In genomic region chr2:71800798-71801197, GRCm38 (mm10) we compare ENCODE assay signal across 17 mouse cellular contexts. TPM values are rescaled to one million over a fixed set of nuclear protein-coding genes. Genes with fewer than 3 reads are reported as not detected.
DNase-seq lines count a peak whose midpoint lies in the region; ATAC-seq and TF ChIP-seq lines count a peak whose summit lies in the region.
"Had no signal": no experiment of that assay in that cellular context is flagged by ENCODE, and none has a peak within 500 bp of the region (broad histone marks: within the 10 kb centered on the region; RNA-seq: fewer than 3 reads in every experiment).

No protein-coding gene starts in this region.

- DNase-seq in lung, embryonic 14.5 days, result no peak
- no peak for DNase-seq in lung, postnatal 10 days
- no peak for DNase-seq in stomach, postnatal 0 days (ENCODE audit: low spot score)
- DNase-seq in Muller cell, postnatal 12 days (ENCODE audit: inconsistent ontology term), result no peak
- no peak for DNase-seq in layer of hippocampus, adult 8-10 months (ENCODE audit: low spot score in 2 of 2)
- DNase-seq: adrenal gland, postnatal 25 days; cerebellum, postnatal 14 days; gastrocnemius, postnatal 36 days; midbrain, embryonic 14.5 days; retina, postnatal 1 day had no signal

- H3K4me1 ChIP-seq in lung, embryonic 14.5 days (ENCODE audit: insufficient read depth), result peaks cover under 1% of the 10 kb centered on the region; the same call in 1 of the 2 replicates
- 0 out of 2 replicates have a peak, but pooled peaks cover 2% of the 10 kb centered on the region for H3K4me1 ChIP-seq in stomach, postnatal 0 days (replicated peaks; ENCODE audit: control insufficient read depth, insufficient read depth)
- H3K4me1 ChIP-seq: neural tube, embryonic 12.5 days had no signal

- no peak overlapping the region for H3K4me3 ChIP-seq in lung, embryonic 14.5 days (ENCODE audit: low read depth, low read length)
- no peak overlapping the region for H3K4me3 ChIP-seq in stomach, postnatal 0 days (ENCODE audit: low read depth, low read length)
- H3K4me3 ChIP-seq: embryonic facial prominence, embryonic 10.5 days; hindbrain, embryonic 15.5 days; neural tube, embryonic 12.5 days had no signal

- no peak overlapping the region for H3K4me2 ChIP-seq in lung, embryonic 14.5 days
- H3K4me2 ChIP-seq in stomach, postnatal 0 days (replicated peaks; ENCODE audit: low read depth), result no peak overlapping the region
- H3K4me2 ChIP-seq: hindbrain, embryonic 15.5 days; neural tube, embryonic 12.5 days had no signal

- ATAC-seq in lung, embryonic 14.5 days (ENCODE audit: insufficient read depth), result no peak
- ATAC-seq in activated CD4-positive, CD25-positive, alpha-beta regulatory T cell, adult 4 months, result peak; percentile 82
- ATAC-seq in megakaryocyte, adult 5-6 weeks (ENCODE audit: poor library complexity, severe bottlenecking), result peak; percentile 52; the same call in 1 of the 2 replicates
- no peak for ATAC-seq in stomach, postnatal 0 days (ENCODE audit: low FRiP score, low TSS enrichment)

- TF ChIP-seq EP300 in stomach, postnatal 0 days (optimal IDR thresholded peaks at IDR 0.05), result no peak

- no peak overlapping the region for H3K27ac ChIP-seq in lung, embryonic 14.5 days (ENCODE audit: low read depth)
- peak overlapping the region; percentile 58 for H3K27ac ChIP-seq in stomach, postnatal 0 days (replicated peaks)
- H3K27ac ChIP-seq: embryonic facial prominence, embryonic 10.5 days; hindbrain, embryonic 15.5 days; kidney, postnatal 0 days; liver, embryonic 14.5 days; neural tube, embryonic 12.5 days had no signal

- H3K36me3 ChIP-seq in lung, embryonic 14.5 days (ENCODE audit: insufficient read depth), result no peaks in the 10 kb centered on the region
- H3K36me3 ChIP-seq in stomach, postnatal 0 days (ENCODE audit: control insufficient read depth, insufficient read depth, low read length), result no peaks in the 10 kb centered on the region
- H3K36me3 ChIP-seq: embryonic facial prominence, embryonic 10.5 days; hindbrain, embryonic 15.5 days; neural tube, embryonic 12.5 days had no signal

- 72% methylated on average over 6 of the region's 6 CpGs for WGBS in lung, embryonic 14.5 days
- WGBS in stomach, postnatal 0 days, result 55% methylated on average over 6 of the region's 6 CpGs

- no peak overlapping the region for H3K9ac ChIP-seq in lung, embryonic 14.5 days
- H3K9ac ChIP-seq in stomach, postnatal 0 days (ENCODE audit: low read length), result no peak overlapping the region
- H3K9ac ChIP-seq: hindbrain, embryonic 15.5 days; liver, embryonic 14.5 days; neural tube, embryonic 12.5 days had no signal

- TF ChIP-seq CTCF in lung, embryonic 14.5 days (IDR thresholded peaks at IDR 0.05; ENCODE audit: low read depth), result 0 out of 2 replicates have a peak, but pooled peaks have one; percentile 4
- TF ChIP-seq CTCF in stomach, postnatal 0 days (IDR thresholded peaks at IDR 0.05; ENCODE audit: low read depth), result no peak

- no peaks in the 10 kb centered on the region for H3K27me3 ChIP-seq in lung, embryonic 14.5 days (ENCODE audit: insufficient read depth, low read length)
- H3K27me3 ChIP-seq in stomach, postnatal 0 days (ENCODE audit: control insufficient read depth, insufficient read depth, low read length), result no peaks in the 10 kb centered on the region
- H3K27me3 ChIP-seq: hindbrain, embryonic 15.5 days; neural tube, embryonic 12.5 days had no signal

- no peaks in the 10 kb centered on the region for H3K9me3 ChIP-seq in lung, embryonic 14.5 days (ENCODE audit: low read depth, low read length)
- H3K9me3 ChIP-seq in stomach, postnatal 0 days (ENCODE audit: control insufficient read depth, low read length), result no peaks in the 10 kb centered on the region
- H3K9me3 ChIP-seq: embryonic facial prominence, embryonic 10.5 days; hindbrain, embryonic 15.5 days; neural tube, embryonic 12.5 days had no signal

RNA-seq across cellular contexts. Expression of gene Itga6, which starts 55.4 kb away (rescaled TPM):
- 97.3 and 97.5 TPM in 2 replicates for polyA plus RNA-seq in lung, embryonic 14.5 days (2014; fragmentation: Nextera tagmentation; extraction: Ambion mirVana)
- 10 to 100 TPM; 43.6 to 60.4 TPM for polyA plus RNA-seq in activated CD4-positive, CD25-positive, alpha-beta regulatory T cell, adult 4 months (2017; shearing (Covaris generic))
- 16.0 and 17.4 TPM in 2 replicates for total RNA-seq in megakaryocyte, adult 5-6 weeks (2015)
- total RNA-seq in megakaryocyte, adult 5-6 weeks (2017), result 15.3 and 16.5 TPM in 2 replicates
- 51.5 and 51.9 TPM in 2 replicates for polyA plus RNA-seq in stomach, postnatal 0 days (2015; fragmentation: Nextera tagmentation; extraction: Ambion mirVana)
- total RNA-seq in layer of hippocampus, adult 8-10 months (2022), result 10 to 100 TPM; 24.9 to 37.5 (median 30.5) TPM

Comparison
In these comparisons a context has a peak if more than half of its experiments do, and no peak if none do; other contexts are left out.
1. ATAC-seq: peak in activated CD4-positive, CD25-positive, alpha-beta regulatory T cell, adult 4 months (single experiment) and megakaryocyte, adult 5-6 weeks (single experiment); none in lung, embryonic 14.5 days (single experiment) and stomach, postnatal 0 days (single experiment).